Mouse (Mus musculus) heart, postnatal 0 days (tissue): ENCODE results near the gene Rps21. TPM values are rescaled to one million over a fixed set of nuclear protein-coding genes. Genes with fewer than 3 reads are reported as not detected.

Source experiments
- ATAC-seq: fragments of 200-750 bp; cut with Nextera tagmentation; 2 replicates; pipeline ENCODE4 v1.8.0; 2017; ENCODE audit warnings: low read depth, moderate number of reproducible peaks, moderate library complexity; ENCODE audit not compliant: insufficient read depth
- DNase-seq: peaks from one replicate; pipeline ENCODE4 v3.0.0-alpha.2; 2016; ENCODE audit warnings: low spot score
- H3K27ac ChIP-seq: fragments of 300-500 bp; sonication (generic); 2 replicates; pipeline ENCODE4 v1.5.1; 2014; ENCODE audit warnings: low read depth, mild to moderate bottlenecking
- H3K27me3 ChIP-seq: fragments of 300-500 bp; sonication (generic); 2 replicates; pipeline ENCODE4 v1.6.1; 2014; ENCODE audit warnings: low read length, mixed read lengths; ENCODE audit not compliant: control insufficient read depth, insufficient read depth
- H3K36me3 ChIP-seq: fragments of 300-500 bp; sonication (generic); replicated peaks from 2 replicates; pipeline ENCODE4 v1.6.1; 2014; ENCODE audit warnings: low read length, mixed read lengths; ENCODE audit not compliant: control insufficient read depth, insufficient read depth
- H3K4me1 ChIP-seq: fragments of 300-500 bp; sonication (generic); 2 replicates; pipeline ENCODE4 v1.6.1; 2014; ENCODE audit warnings: antibody characterized with exemption; ENCODE audit not compliant: control insufficient read depth, insufficient read depth
- H3K4me2 ChIP-seq: fragments of 300-500 bp; sonication (generic); 2 replicates; pipeline ENCODE4 v1.6.1; 2014; ENCODE audit warnings: low read depth, mild to moderate bottlenecking, low read length, moderate library complexity
- H3K4me3 ChIP-seq: fragments of 300-500 bp; sonication (generic); 2 replicates; pipeline ENCODE4 v1.5.1; 2014; ENCODE audit warnings: low read depth, low read length
- H3K9ac ChIP-seq: fragments of 300-500 bp; sonication (generic); replicated peaks from 2 replicates; pipeline ENCODE4 v1.6.1; 2014; ENCODE audit warnings: low read depth, low read length, mixed read lengths
- H3K9me3 ChIP-seq: fragments of 300-500 bp; sonication (generic); replicated peaks from 2 replicates; pipeline ENCODE4 v1.6.1; 2016; ENCODE audit warnings: low read length; ENCODE audit not compliant: control insufficient read depth
- CTCF ChIP-seq: IDR thresholded peaks from 2 replicates; pipeline ENCODE4 v1.5.1; 2016; ENCODE audit warnings: antibody characterized with exemption, control low read depth, low read depth
- EP300 ChIP-seq: IDR thresholded peaks from 2 replicates; pipeline ENCODE4 v1.6.1; 2016; ENCODE audit warnings: antibody characterized with exemption, low read depth
- WGBS: fragments of 180-500 bp; shearing (Covaris S2); extraction: QIAGEN DNeasy Blood & Tissue Kit; methylation state at CpG from one replicate; pipeline ENCODE4 v1.1.7; 2014; 5-methylcytosine and 5-hydroxymethylcytosine counted together
- polyA plus RNA-seq: library from polyadenylated mRNA; unstranded; fragments of >200 nt; fragmentation: Nextera tagmentation; extraction: Ambion mirVana; gene quantifications from 2 replicates; pipeline ENCODE4 v1.2.1, GENCODE M21; 2015
- total RNA-seq: library from RNA; depleted of rRNA; stranded (reverse); fragments of >200 nt; gene quantifications from 2 replicates; pipeline ENCODE4 v1.2.3, GENCODE M21; 2014; ENCODE audit warnings: low replicate concordance

Gene Rps21
- total and polyA plus RNA-seq, 2 experiments from 2014 or later: 356 to 957 TPM

- TF ChIP-seq CTCF (no peak), EP300 (no peak)
- H3K9me3 ChIP-seq: no peaks in the 10 kb centered on the region
- H3K36me3 ChIP-seq: 0 out of 2 replicates have a peak, but pooled peaks cover 3% of the 10 kb centered on the region
- no peak overlapping the region for H3K4me2 ChIP-seq
- H3K9ac ChIP-seq: no peak overlapping the region
- 0 out of 2 replicates have a peak, but pooled peaks cover 2% of the 10 kb centered on the region for H3K27me3 ChIP-seq
- H3K4me3 ChIP-seq: no peak overlapping the region
- H3K4me1 ChIP-seq: peaks cover 56% of the 10 kb centered on the region
- WGBS: 88% methylated on average over 15 of the region's 15 CpGs
- ATAC-seq (no peak), DNase-seq (no peak)
- peak overlapping the region; percentile 73 for H3K27ac ChIP-seq
These were observed 37.8 kb upstream of the Rps21 start for GRCm38 (mm10) chr2:180219145-180219943.

DNA sequence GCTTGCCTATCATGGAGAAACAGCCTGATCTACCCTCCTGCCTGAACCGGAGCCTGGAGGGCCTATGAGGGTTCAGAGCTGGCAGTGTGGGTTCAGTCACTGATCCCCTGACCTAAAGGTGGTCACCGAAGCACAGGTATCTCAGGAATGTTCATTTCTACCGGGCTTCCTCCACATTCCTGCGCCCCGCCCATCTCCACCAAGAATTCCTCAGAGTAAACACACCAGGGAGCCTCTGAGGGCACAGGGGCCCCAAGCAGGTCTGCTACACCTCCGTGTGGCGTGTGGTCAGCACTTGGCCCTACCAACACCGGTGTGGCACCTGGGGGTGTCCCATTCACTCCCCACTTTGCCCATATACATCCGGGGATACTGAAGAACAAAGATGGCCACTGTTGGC is 37.0 kb upstream of the Rps21 start:
- no peak for TF ChIP-seq CTCF
- no peak for TF ChIP-seq EP300
- no peak overlapping the region for H3K4me3 ChIP-seq
- H3K9me3 ChIP-seq: no peaks in the 10 kb centered on the region
- 68% methylated on average over 9 of the region's 9 CpGs for WGBS
- H3K9ac ChIP-seq: no peak overlapping the region
- DNase-seq (no peak), ATAC-seq (no peak)
- H3K27ac ChIP-seq: no peak overlapping the region
- H3K27me3 ChIP-seq: 0 out of 2 replicates have a peak, but pooled peaks cover 9% of the 10 kb centered on the region
- peaks cover 56% of the 10 kb centered on the region for H3K4me1 ChIP-seq
- 0 out of 2 replicates have a peak, but pooled peaks cover 3% of the 10 kb centered on the region for H3K36me3 ChIP-seq
- no peak overlapping the region for H3K4me2 ChIP-seq

GRCm38 (mm10) chr2:180221051-180221450 is 36.1 kb upstream of the Rps21 start:
- WGBS: 62% methylated on average over 9 of the region's 9 CpGs
- H3K4me3 ChIP-seq: no peak overlapping the region
- ATAC-seq: no peak
- no peak for DNase-seq
- peaks cover 55% of the 10 kb centered on the region for H3K4me1 ChIP-seq
- no peaks in the 10 kb centered on the region for H3K9me3 ChIP-seq
- no peak overlapping the region for H3K4me2 ChIP-seq
- 0 out of 2 replicates have a peak, but pooled peaks cover 3% of the 10 kb centered on the region for H3K36me3 ChIP-seq
- H3K27me3 ChIP-seq: peaks cover 12% of the 10 kb centered on the region; the same call in 1 of the 2 replicates
- H3K9ac ChIP-seq: no peak overlapping the region
- no peak overlapping the region for H3K27ac ChIP-seq
- TF ChIP-seq EP300: no peak
- no peak for TF ChIP-seq CTCF

DNA sequence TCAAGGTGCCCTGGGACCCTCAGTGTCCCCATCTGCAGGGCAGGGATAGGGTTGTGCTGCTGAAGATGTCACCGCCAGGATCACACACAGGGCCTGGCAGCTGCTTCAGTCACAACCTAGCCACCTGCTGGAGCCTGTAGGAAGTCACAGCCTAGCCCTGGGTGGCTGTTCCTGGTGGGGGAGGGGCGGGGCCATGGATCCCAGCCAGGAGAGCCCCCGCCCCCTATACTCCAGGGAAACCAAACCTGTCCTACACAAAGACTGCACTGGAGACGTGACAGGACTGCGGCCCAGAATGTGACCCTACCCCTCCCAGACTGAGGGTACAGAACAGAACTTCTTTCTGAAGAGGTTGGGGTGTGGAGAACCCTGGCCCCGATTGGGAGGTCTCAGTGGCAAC is 34.9 kb upstream of the Rps21 start:
- H3K27ac ChIP-seq: peak overlapping the region; percentile 13; the same call in 1 of the 2 replicates
- H3K9me3 ChIP-seq: no peaks in the 10 kb centered on the region
- TF ChIP-seq EP300 (no peak), CTCF (peak; percentile 43)
- 11% methylated on average over 6 of the region's 6 CpGs for WGBS
- H3K4me1 ChIP-seq: peaks cover 55% of the 10 kb centered on the region
- no peak overlapping the region for H3K4me3 ChIP-seq
- 0 out of 2 replicates have a peak, but pooled peaks cover 3% of the 10 kb centered on the region for H3K36me3 ChIP-seq
- H3K9ac ChIP-seq: no peak overlapping the region
- ATAC-seq: peak; percentile 45
- H3K4me2 ChIP-seq: no peak overlapping the region
- DNase-seq: no peak
- H3K27me3 ChIP-seq: peaks cover 14% of the 10 kb centered on the region; the same call in 1 of the 2 replicates

GRCm38 (mm10) chr2:180224647-180225043 is 32.5 kb upstream of the Rps21 start:
- peak overlapping the region; percentile 62 for H3K9ac ChIP-seq

More at GRCm38 (mm10) chr2:180224647-180225043, 32.5 kb upstream of the Rps21 start:
- Histone ChIP-seq H3K4me2 (peak overlapping the region; percentile 97), H3K27ac (0 out of 2 replicates have a peak overlapping the region, but pooled peaks have one; percentile 62), H3K36me3 (0 out of 2 replicates have a peak, but pooled peaks cover 3% of the 10 kb centered on the region), H3K4me1 (peaks cover 51% of the 10 kb centered on the region), H3K27me3 (peaks cover 14% of the 10 kb centered on the region; the same call in 1 of the 2 replicates), H3K4me3 (peak overlapping the region; percentile 70), H3K9me3 (no peaks in the 10 kb centered on the region)
- WGBS: 7% methylated on average over 12 of the region's 13 CpGs
- DNase-seq (no peak), ATAC-seq (no peak)
- TF ChIP-seq CTCF (no peak), EP300 (no peak)
